Mouse (Mus musculus): ENCODE results near the gene Plekhj1. TPM values are rescaled to one million over a fixed set of nuclear protein-coding genes. Genes with fewer than 3 reads are reported as not detected.
A peak's percentile ranks its signal among the peaks of the same experiment; 100 is the strongest.

The Plekhj1 gene
- total RNA-seq, 2 experiments from 2014 or later: 57.0 to 62.1 TPM

DNA sequence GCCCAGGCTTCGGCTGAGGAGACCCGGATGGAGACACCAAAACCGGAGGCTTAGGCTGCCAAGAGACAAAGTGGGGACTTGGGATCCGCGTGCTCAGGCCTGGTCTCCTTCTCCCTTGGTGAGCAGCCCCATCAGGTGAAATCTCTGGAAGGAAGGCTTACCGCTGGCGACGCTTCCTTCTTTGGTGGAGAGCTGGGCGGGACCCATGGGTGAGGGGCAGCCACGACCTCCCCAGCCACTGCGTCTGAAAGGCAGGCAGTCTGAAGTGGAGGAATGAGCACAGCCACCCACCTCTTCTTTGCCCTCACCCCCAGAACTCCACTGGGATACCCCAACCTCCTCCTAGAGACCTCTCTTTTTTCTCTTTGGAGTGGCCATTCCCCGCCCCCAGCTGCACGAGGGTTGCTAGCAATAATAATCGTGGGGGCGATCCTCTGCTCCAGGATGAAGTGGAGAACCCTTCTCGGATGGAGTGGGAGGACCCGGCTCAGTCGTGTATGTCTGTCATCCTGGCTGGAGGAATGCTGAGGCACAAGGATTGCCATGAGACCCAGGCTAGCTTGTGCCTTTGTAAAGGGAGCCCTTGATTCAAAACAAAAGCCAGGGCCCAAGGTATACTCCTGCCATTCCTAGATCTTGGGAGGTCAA, 10.7 kb upstream of the Plekhj1 start:
- DNase-seq (ENCODE audit: extremely low spot score in 1 of 2, low spot score in 2 of 2): peak in 1 of 2 experiments; percentile 44
- intact Hi-C loops (cut with DNase I): loop anchor here (5.0 kb wide), 1 partner anchor 68 kb away; no protein-coding TSS in a partner anchor

- intact Hi-C loops (cut with DNase I): loop anchor here (5.0 kb wide), 1 partner anchor 69 kb away; no protein-coding TSS in a partner anchor
- DNase-seq (ENCODE audit: extremely low spot score in 1 of 2, low spot score in 2 of 2): no peak
Observed at GRCm38 (mm10) chr10:80808099-80808984, 9.9 kb upstream of the Plekhj1 start.

DNA sequence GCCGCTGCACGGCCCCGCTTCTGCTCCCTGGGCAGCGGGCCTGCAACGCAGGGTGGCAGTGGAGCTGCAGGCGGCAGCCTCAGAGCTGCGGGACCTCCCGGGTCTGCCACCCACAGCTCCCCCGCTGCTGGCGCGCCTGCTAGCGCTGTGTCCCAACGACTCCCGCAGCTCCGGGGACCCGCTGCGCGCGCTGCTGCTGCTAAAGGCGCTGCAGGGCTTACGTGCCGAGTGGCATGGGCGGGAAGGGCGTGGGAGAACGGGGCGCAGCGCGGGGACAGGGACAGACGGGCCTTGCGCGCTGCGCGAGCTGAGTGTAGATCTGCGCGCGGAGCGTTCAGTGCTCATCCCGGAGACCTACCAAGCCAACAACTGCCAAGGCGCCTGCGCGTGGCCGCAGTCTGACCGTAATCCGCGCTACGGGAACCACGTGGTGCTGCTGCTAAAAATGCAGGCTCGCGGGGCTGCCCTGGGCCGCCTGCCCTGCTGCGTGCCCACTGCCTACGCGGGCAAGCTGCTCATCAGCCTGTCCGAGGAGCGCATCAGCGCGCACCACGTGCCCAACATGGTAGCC, 8.7 kb upstream of the Plekhj1 start:
- intact Hi-C loops (cut with DNase I): loop anchor here (5.0 kb wide), 1 partner anchor 70 kb away; no protein-coding TSS in a partner anchor
- peak; percentile 83 to 87 for DNase-seq (ENCODE audit: extremely low spot score in 1 of 2, low spot score in 2 of 2)

GRCm38 (mm10) chr10:80806341-80807056, 8.1 kb upstream of the Plekhj1 start:
- intact Hi-C loops (cut with DNase I): loop anchor here (5.0 kb wide), 1 partner anchor 71 kb away; no protein-coding TSS in a partner anchor

GRCm38 (mm10) chr10:80805925-80806324, 7.5 kb upstream of the Plekhj1 start:
- DNase-seq (ENCODE audit: extremely low spot score in 1 of 2, low spot score in 2 of 2): peak in 1 of 2 experiments; percentile 82
- intact Hi-C loops (cut with DNase I): loop anchor here (5.0 kb wide), 1 partner anchor 71 kb away; no protein-coding TSS in a partner anchor

More at GRCm38 (mm10) chr10:80806341-80807056, 8.1 kb upstream of the Plekhj1 start:
- no peak for DNase-seq (ENCODE audit: extremely low spot score in 1 of 2, low spot score in 2 of 2)

DNA sequence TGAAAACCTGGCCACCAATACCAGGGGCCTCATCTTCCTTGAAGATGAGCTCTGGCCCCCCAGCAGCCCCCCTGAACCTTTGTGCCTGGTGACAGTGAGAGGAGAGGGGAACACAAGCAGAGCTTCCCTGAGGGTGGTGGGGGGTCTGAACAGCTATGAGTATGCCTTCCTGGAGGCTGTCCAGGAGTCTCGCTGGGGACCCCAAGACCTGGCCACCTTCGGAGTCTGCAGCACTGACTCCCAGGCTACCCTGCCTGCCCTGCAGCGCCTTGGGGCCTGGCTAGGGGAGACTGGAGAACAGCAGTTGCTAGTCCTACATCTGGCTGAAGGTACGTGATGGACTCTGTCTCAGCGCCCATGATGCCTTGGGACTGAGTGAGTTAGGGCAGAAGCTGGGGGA, 6.9 kb upstream of the Plekhj1 start:
- DNase-seq (ENCODE audit: extremely low spot score in 1 of 2, low spot score in 2 of 2): no peak
- intact Hi-C loops (cut with DNase I): loop anchor here (5.0 kb wide), 1 partner anchor 72 kb away; no protein-coding TSS in a partner anchor

GRCm38 (mm10) chr10:80804916-80805315, 6.5 kb upstream of the Plekhj1 start, which contains the start of gene Amh:
Gene Amh, plus strand, starts transcription at chr10:80805243.
- DNase-seq (ENCODE audit: extremely low spot score in 1 of 2, low spot score in 2 of 2): no peak
- intact Hi-C loops (cut with DNase I): loop anchor here (5.0 kb wide), 1 partner anchor 72 kb away; no protein-coding TSS in a partner anchor

GRCm38 (mm10) chr10:80804340-80804739, 5.9 kb upstream of the Plekhj1 start:
- no peak for DNase-seq (ENCODE audit: extremely low spot score in 1 of 2, low spot score in 2 of 2)
- intact Hi-C loops (cut with DNase I): no loop called here

- intact Hi-C loops (cut with DNase I): no loop called here
Observed at GRCm38 (mm10) chr10:80802996-80803395, 4.6 kb upstream of the Plekhj1 start.

DNA sequence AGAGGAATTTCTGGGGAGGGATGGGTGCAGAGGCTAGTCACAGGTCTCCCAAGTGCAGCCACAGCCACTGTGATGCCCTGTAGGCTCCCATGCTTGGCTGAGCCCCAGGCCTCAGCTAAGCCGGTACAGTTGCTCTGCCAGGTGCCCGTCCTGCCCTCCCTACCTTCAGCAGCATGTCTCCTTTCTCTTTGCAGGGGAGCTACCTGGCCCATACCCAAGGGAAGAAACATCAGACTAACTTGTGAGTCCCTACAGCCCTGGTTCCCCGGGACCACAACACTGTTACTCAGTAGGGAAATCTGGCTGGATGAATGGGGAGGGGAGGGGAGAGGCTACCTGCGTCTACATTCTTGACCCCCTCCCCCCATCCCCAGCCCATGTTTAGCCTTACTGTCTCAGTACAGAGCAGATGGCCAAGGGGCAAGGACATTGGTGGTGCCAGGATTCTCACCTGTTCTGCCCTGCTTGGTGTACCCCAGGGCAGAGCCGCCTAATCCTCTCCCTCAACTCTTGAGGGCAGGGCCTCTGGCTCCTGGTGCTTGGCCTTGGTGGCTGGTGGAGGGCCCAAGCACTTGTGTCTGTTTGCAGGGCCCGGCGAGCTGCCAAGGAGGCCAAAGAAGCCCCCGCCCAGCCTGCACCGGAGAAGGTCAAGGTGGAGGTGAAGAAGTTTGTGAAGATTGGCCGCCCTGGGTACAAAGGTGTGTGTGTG, 3.9 kb upstream of the Plekhj1 start:
- intact Hi-C loops (cut with DNase I): no loop called here
- DNase-seq (ENCODE audit: extremely low spot score in 1 of 2, low spot score in 2 of 2): no peak

More at GRCm38 (mm10) chr10:80802996-80803395, 4.6 kb upstream of the Plekhj1 start:
- no peak for DNase-seq (ENCODE audit: extremely low spot score in 1 of 2, low spot score in 2 of 2)

- intact Hi-C loops (cut with DNase I): no loop called here
- no peak for DNase-seq (ENCODE audit: extremely low spot score in 1 of 2, low spot score in 2 of 2)
Observed at GRCm38 (mm10) chr10:80799070-80799566, 692 bp upstream of the Plekhj1 start.

DNA sequence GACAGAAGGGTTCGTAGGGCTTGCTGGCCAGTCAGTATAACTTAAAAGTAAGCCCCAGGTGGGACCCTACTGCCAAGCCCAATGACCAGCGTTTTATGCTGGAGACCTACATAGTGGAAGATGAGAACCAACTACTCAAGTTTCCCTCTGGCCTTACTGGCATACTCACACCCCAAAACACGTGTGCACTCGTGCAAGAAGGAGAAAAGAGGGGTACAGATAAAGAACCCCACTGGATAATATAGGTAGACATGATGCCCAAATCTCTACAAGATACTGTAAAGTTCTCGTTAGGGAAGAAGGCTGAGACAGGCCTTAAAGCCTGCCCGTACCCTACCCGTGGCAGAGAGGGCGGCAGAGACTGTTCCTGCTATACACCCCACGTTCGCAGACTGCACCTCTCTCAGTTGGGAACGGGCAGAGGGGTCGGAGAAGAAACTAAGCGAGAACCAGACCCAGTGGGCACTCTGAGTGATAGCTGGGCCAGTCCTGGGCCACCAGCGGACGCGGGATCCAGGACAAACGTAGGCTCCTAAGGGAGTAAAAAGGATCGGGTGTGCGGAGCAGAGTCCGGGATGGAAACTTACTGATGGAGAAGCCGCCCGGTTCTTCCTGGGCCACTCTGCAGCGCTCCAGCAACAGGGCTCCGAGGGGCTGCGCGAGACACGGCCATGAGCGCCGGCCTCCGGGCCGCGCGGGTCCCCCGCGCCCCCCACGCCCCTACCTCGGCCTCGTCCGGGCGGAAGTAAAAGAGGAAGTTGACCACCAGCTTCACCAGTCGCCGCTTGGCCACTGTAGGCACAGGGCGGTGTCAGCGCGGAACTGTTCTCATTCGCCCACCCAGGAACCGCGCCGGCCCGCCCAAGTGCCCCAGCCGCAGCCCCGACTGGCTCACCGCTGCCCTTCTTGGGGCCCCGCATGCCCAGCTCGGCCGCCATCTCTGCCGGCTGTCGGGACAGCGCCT, 958 bp downstream of the Plekhj1 start:
- peak in 1 of 2 experiments; percentile 67 for DNase-seq (ENCODE audit: extremely low spot score in 1 of 2, low spot score in 2 of 2)
- intact Hi-C loops (cut with DNase I): no loop called here

- intact Hi-C loops (cut with DNase I): no loop called here
- DNase-seq (ENCODE audit: extremely low spot score in 1 of 2, low spot score in 2 of 2): no peak
Observed at GRCm38 (mm10) chr10:80796307-80796848, 2.0 kb downstream of the Plekhj1 start.

DNA sequence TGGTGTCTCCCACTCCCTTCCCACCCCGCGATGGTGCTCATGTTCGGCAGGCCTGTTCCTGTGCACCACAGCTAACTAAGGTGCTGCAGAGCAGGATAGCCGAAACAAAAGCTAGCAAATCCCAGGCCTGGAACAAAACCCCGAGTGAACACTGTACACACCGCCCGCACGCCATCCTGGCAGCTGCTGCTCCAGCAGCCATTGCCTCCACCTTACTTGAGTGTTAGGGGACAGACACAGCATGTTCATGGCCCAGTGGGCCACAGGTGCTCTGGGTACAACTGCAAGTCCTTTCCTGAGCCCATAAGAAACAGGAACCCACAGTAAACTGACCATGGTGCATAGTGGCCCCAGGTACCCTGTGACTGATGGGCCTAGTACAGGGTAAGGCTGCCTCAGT, 3.7 kb downstream of the Plekhj1 start:
- intact Hi-C loops (cut with DNase I): loop anchor here (5.0 kb wide), 1 partner anchor 87 kb away; no protein-coding TSS in a partner anchor
- DNase-seq (ENCODE audit: extremely low spot score in 1 of 2, low spot score in 2 of 2): no peak

GRCm38 (mm10) chr10:80793803-80794202, 4.6 kb downstream of the Plekhj1 start:
- no peak for DNase-seq (ENCODE audit: extremely low spot score in 1 of 2, low spot score in 2 of 2)
- intact Hi-C loops (cut with DNase I): loop anchor here (2.0 to 5.0 kb wide), 2 partner anchors 77 to 87 kb away; no protein-coding TSS in a partner anchor
